Mouse (Mus musculus): ENCODE data around the gene Olfr1353. TPM values are rescaled to one million over a fixed set of nuclear protein-coding genes. Genes with fewer than 3 reads are reported as not detected.
"Not testable (repeated sequence)": the region's sequence is repeated elsewhere in the genome, so short reads cannot be mapped to it uniquely, and the experiment has no call there.

Olfr1353 gene
- total RNA-seq (2021) (not detected), polyA plus RNA-seq (2012; rRNA removed) (not detected in 2 replicates)
- long read RNA-seq, result 0 reads

GRCm38 (mm10) chr10:78963009-78963408 is at the start of gene Olfr1353:
Olfr1353 (plus strand) TSS chr10:78963309.
- not testable (repeated sequence) for DNase-seq

- DNase-seq, result not testable (repeated sequence)
These were observed 12.8 kb upstream of the Olfr1353 start, which contains the start of gene Olfr8 for GRCm38 (mm10) chr10:78950336-78950735. Olfr8 (plus strand) TSS chr10:78950636.

DNA sequence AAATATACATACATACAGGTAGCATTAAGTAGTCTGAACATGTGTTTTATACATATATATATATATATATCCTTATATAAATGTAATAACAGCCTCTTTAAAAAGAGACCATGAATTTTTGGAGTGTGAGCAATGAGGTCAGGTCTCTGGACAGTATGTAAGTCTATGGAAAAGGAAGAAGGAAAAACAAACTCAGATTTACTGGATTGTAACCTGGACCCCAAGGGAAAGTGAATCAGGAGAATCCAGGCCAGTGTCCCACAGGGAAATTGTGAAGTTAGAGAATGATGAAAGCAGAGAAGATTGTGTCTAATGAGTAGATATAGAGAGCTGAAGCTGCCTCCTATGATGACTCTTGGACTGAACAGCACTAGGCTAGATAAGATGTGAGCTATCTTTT is 17.6 kb downstream of the Olfr1353 start, which contains the start of gene Olfr1352:
TSS of gene Olfr1352 (plus strand) at position 301 of the 400 bp plus-strand sequence.
- DNase-seq, result no peak

DNA sequence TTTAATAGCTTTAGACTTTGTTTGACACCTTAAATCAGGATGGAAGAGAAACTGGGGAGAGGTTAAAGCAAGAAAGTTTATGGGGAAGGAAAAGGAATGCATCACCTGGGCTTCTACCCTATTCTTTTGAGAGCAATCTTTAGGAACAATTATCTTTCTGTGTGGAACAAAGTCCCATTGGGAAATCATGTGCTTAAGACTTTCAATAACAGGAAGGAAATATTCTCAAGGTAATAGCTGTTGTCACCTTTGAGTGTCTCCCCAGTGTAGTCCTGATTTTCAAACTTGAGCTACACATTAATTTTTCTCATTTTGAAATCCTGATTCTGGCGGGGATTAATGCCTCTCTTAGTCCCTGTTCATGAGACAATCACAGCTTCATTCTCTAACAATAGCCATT is 49.1 kb downstream of the Olfr1353 start, which contains the start of gene Olfr1351:
TSS of gene Olfr1351 (plus strand) at position 301 of the 400 bp plus-strand sequence.
- no peak for DNase-seq

Other genes with a start within 250 kb of the Olfr1353 start
- gene Casp14, start 245.0 kb upstream of the Olfr1353 start, total RNA-seq (2021), result not detected
- not detected in 2 replicates for gene Casp14, start 245.0 kb upstream of the Olfr1353 start, polyA plus RNA-seq (2012; rRNA removed)
- not detected for gene Ccdc105, start 210.2 kb upstream of the Olfr1353 start, total RNA-seq (2021)
- gene Ccdc105, start 210.2 kb upstream of the Olfr1353 start, polyA plus RNA-seq (2012; rRNA removed), result 0.07 TPM in 1 of 2 replicates, not detected in the other
- under 1 TPM in 1 of 2 experiments, not detected in 1; 0.21 TPM for gene Slc1a6, start 182.8 kb upstream of the Olfr1353 start, total RNA-seq (2021)
- 0.04 and 0.57 TPM in 2 replicates for gene Slc1a6, start 182.8 kb upstream of the Olfr1353 start, polyA plus RNA-seq (2012; rRNA removed)
- not detected for gene Olfr1356, start 111.1 kb upstream of the Olfr1353 start, total RNA-seq (2021)
- not detected in 2 replicates for gene Olfr1356, start 111.1 kb upstream of the Olfr1353 start, polyA plus RNA-seq (2012; rRNA removed)
- not detected for gene Olfr1355, start 87.8 kb upstream of the Olfr1353 start, total RNA-seq (2021)
- not detected in 2 replicates for gene Olfr1355, start 87.8 kb upstream of the Olfr1353 start, polyA plus RNA-seq (2012; rRNA removed)
- not detected for gene Olfr1354, start 50.1 kb upstream of the Olfr1353 start, total RNA-seq (2021)
- gene Olfr1354, start 50.1 kb upstream of the Olfr1353 start, polyA plus RNA-seq (2012; rRNA removed), result not detected in 2 replicates
- not detected for gene Olfr8, start 12.7 kb upstream of the Olfr1353 start, total RNA-seq (2021)
- not detected in 2 replicates for gene Olfr8, start 12.7 kb upstream of the Olfr1353 start, polyA plus RNA-seq (2012; rRNA removed)
- gene Olfr1352, start 17.7 kb downstream of the Olfr1353 start, total RNA-seq (2021), result not detected
- gene Olfr1352, start 17.7 kb downstream of the Olfr1353 start, polyA plus RNA-seq (2012; rRNA removed), result not detected in 2 replicates
- gene Olfr1351, start 49.2 kb downstream of the Olfr1353 start, total RNA-seq (2021), result not detected
- gene Olfr1351, start 49.2 kb downstream of the Olfr1353 start, polyA plus RNA-seq (2012; rRNA removed), result not detected in 2 replicates
- not detected for gene Olfr57, start 65.4 kb downstream of the Olfr1353 start, total RNA-seq (2021)
- gene Olfr57, start 65.4 kb downstream of the Olfr1353 start, polyA plus RNA-seq (2012; rRNA removed), result not detected in 2 replicates
- 10 to 100 TPM; 11.4 to 13.5 TPM for gene 2610008E11Rik, start 134.3 kb downstream of the Olfr1353 start, total RNA-seq (2021)
- gene 2610008E11Rik, start 134.3 kb downstream of the Olfr1353 start, polyA plus RNA-seq (2012; rRNA removed), result 0.32 and 0.83 TPM in 2 replicates
- not detected for gene Vmn2r80, start 185.5 kb downstream of the Olfr1353 start, total RNA-seq (2021)
- gene Vmn2r80, start 185.5 kb downstream of the Olfr1353 start, polyA plus RNA-seq (2012; rRNA removed), result not detected in 2 replicates

Measured in adrenal gland, adult 2 months (tissue).